Mouse (Mus musculus): ENCODE data around the gene Nasp. TPM values are rescaled to one million over a fixed set of nuclear protein-coding genes. Genes with fewer than 3 reads are reported as not detected.
A peak's percentile ranks its signal among the peaks of the same experiment; 100 is the strongest.

The Nasp gene
- polyA plus RNA-seq, 1 experiment = 595 TPM

DNA sequence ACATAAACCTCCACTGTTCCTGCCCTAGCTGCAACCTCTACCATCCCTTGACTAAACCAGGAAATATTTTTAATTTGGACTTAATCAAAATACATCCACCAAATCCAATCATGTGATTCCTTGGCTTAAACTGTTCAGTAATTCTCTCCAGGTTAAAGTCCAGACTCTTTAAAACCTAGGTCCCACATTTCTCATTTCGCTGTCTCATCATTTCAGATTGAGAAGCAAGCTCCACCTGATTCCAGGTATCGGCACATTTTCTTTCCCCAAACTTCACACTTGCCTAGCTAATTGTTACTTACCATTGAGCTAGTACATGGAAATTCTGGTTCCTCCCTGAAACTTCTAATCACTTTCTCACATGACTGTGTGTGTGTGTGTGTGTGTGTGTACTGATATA is 21.7 kb upstream of the Nasp start:
- H3K4me1 ChIP-seq (ENCODE audit: control insufficient read depth, insufficient read depth, low read length) = no peaks in the 10 kb centered on the region
- H3K4me3 ChIP-seq (ENCODE audit: low read depth, low read length) = no peak overlapping the region
- no peak overlapping the region for H3K27ac ChIP-seq (ENCODE audit: insufficient read depth, low read length)
- no peaks in the 10 kb centered on the region for H3K27me3 ChIP-seq (ENCODE audit: control insufficient read depth, insufficient read depth, low read length, poor library complexity, severe bottlenecking)
- no peak for TF ChIP-seq EP300 (IDR thresholded peaks at IDR 0.05; ENCODE audit: insufficient read depth, low read depth, low read length)
- H3K36me3 ChIP-seq (ENCODE audit: control insufficient read depth, insufficient read depth, low read length, poor library complexity, severe bottlenecking) = peaks cover 30% of the 10 kb centered on the region
- H3K9me3 ChIP-seq (replicated peaks; ENCODE audit: control insufficient read depth, insufficient read depth, low read length, poor library complexity, severe bottlenecking) = no peaks in the 10 kb centered on the region
- peak overlapping the region; percentile 86 for H3K9ac ChIP-seq (ENCODE audit: low read depth, poor library complexity, severe bottlenecking)

GRCm38 (mm10) chr4:116645624-116646023 is 17.9 kb upstream of the Nasp start:
- Histone ChIP-seq H3K4me1 (ENCODE audit: control insufficient read depth, insufficient read depth, low read length) (no peaks in the 10 kb centered on the region), H3K36me3 (ENCODE audit: control insufficient read depth, insufficient read depth, low read length, poor library complexity, severe bottlenecking) (peaks cover 48% of the 10 kb centered on the region), H3K27ac (ENCODE audit: insufficient read depth, low read length) (no peak overlapping the region), H3K4me3 (ENCODE audit: low read depth, low read length) (no peak overlapping the region), H3K27me3 (ENCODE audit: control insufficient read depth, insufficient read depth, low read length, poor library complexity, severe bottlenecking) (no peaks in the 10 kb centered on the region), H3K9me3 (replicated peaks; ENCODE audit: control insufficient read depth, insufficient read depth, low read length, poor library complexity, severe bottlenecking) (no peaks in the 10 kb centered on the region), H3K9ac (ENCODE audit: low read depth, poor library complexity, severe bottlenecking) (no peak overlapping the region)
- no peak for TF ChIP-seq POLR2A (IDR thresholded peaks at IDR 0.05; ENCODE audit: insufficient read depth, low read length)
- TF ChIP-seq EP300 (IDR thresholded peaks at IDR 0.05; ENCODE audit: insufficient read depth, low read depth, low read length) = no peak
- no peak for TF ChIP-seq CTCF (IDR thresholded peaks at IDR 0.05; ENCODE audit: low read depth, low read length)

GRCm38 (mm10) chr4:116644326-116644725 is 16.6 kb upstream of the Nasp start:
- H3K27me3 ChIP-seq (ENCODE audit: control insufficient read depth, insufficient read depth, low read length, poor library complexity, severe bottlenecking) = no peaks in the 10 kb centered on the region
- TF ChIP-seq POLR2A (IDR thresholded peaks at IDR 0.05; ENCODE audit: insufficient read depth, low read length) (no peak), CTCF (IDR thresholded peaks at IDR 0.05; ENCODE audit: low read depth, low read length) (peak; percentile 58), EP300 (IDR thresholded peaks at IDR 0.05; ENCODE audit: insufficient read depth, low read depth, low read length) (no peak)
- H3K4me1 ChIP-seq (ENCODE audit: control insufficient read depth, insufficient read depth, low read length) = no peaks in the 10 kb centered on the region
- no peak overlapping the region for H3K4me3 ChIP-seq (ENCODE audit: low read depth, low read length)
- no peaks in the 10 kb centered on the region for H3K9me3 ChIP-seq (replicated peaks; ENCODE audit: control insufficient read depth, insufficient read depth, low read length, poor library complexity, severe bottlenecking)
- H3K27ac ChIP-seq (ENCODE audit: insufficient read depth, low read length) = no peak overlapping the region
- no peak overlapping the region for H3K9ac ChIP-seq (ENCODE audit: low read depth, poor library complexity, severe bottlenecking)
- peaks cover 55% of the 10 kb centered on the region for H3K36me3 ChIP-seq (ENCODE audit: control insufficient read depth, insufficient read depth, low read length, poor library complexity, severe bottlenecking)

DNA sequence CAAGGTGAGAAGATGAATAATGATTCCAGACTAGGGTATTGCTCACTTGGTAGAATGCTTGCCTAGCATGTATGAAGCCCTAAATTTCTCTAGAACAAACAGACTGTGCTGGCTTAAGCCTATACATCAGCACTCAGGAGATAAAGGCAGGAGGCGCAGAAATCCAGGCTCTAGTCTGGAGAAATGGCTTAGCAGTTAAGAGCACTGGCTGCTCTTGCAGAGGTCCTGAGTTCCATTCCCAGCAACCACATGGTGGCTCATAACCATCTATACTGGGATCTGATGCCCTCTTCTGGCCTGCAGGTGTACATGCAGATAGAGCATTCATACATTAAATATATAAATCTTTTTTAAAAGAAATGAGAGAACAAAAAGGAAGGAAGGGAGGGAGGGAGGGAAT is 14.3 kb upstream of the Nasp start:
- Histone ChIP-seq H3K27me3 (ENCODE audit: control insufficient read depth, insufficient read depth, low read length, poor library complexity, severe bottlenecking) (no peaks in the 10 kb centered on the region), H3K36me3 (ENCODE audit: control insufficient read depth, insufficient read depth, low read length, poor library complexity, severe bottlenecking) (peaks cover 56% of the 10 kb centered on the region), H3K9ac (ENCODE audit: low read depth, poor library complexity, severe bottlenecking) (no peak overlapping the region), H3K9me3 (replicated peaks; ENCODE audit: control insufficient read depth, insufficient read depth, low read length, poor library complexity, severe bottlenecking) (no peaks in the 10 kb centered on the region), H3K4me3 (ENCODE audit: low read depth, low read length) (no peak overlapping the region), H3K27ac (ENCODE audit: insufficient read depth, low read length) (no peak overlapping the region), H3K4me1 (ENCODE audit: control insufficient read depth, insufficient read depth, low read length) (no peaks in the 10 kb centered on the region)
- TF ChIP-seq EP300 (IDR thresholded peaks at IDR 0.05; ENCODE audit: insufficient read depth, low read depth, low read length) = no peak
- no peak for TF ChIP-seq POLR2A (IDR thresholded peaks at IDR 0.05; ENCODE audit: insufficient read depth, low read length)
- no peak for TF ChIP-seq CTCF (IDR thresholded peaks at IDR 0.05; ENCODE audit: low read depth, low read length)

DNA sequence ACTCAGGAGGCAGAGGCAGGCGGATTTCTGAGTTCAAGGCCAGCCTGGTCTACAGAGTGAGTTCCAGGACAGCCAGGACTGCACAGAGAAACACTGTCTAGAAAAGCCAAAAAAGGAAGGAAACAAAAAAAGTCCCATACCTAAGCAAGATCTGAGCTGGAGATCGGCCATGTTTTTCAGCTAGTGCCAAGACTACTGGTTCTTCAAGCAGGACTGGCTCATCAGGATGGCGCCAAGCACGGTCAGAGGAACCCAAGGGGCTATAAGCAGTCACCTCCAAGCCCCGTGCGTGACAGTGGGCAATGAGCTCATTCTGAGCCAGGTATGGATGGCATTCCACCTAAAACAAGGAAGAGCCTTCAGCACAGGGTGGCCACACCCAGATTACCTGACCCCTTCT is 11.1 kb upstream of the Nasp start:
- H3K27me3 ChIP-seq (ENCODE audit: control insufficient read depth, insufficient read depth, low read length, poor library complexity, severe bottlenecking) = no peaks in the 10 kb centered on the region
- no peak overlapping the region for H3K9ac ChIP-seq (ENCODE audit: low read depth, poor library complexity, severe bottlenecking)
- TF ChIP-seq EP300 (IDR thresholded peaks at IDR 0.05; ENCODE audit: insufficient read depth, low read depth, low read length) (no peak), POLR2A (IDR thresholded peaks at IDR 0.05; ENCODE audit: insufficient read depth, low read length) (no peak), CTCF (IDR thresholded peaks at IDR 0.05; ENCODE audit: low read depth, low read length) (no peak)
- peaks cover 64% of the 10 kb centered on the region for H3K36me3 ChIP-seq (ENCODE audit: control insufficient read depth, insufficient read depth, low read length, poor library complexity, severe bottlenecking)
- no peaks in the 10 kb centered on the region for H3K4me1 ChIP-seq (ENCODE audit: control insufficient read depth, insufficient read depth, low read length)
- H3K4me3 ChIP-seq (ENCODE audit: low read depth, low read length) = no peak overlapping the region
- no peak overlapping the region for H3K27ac ChIP-seq (ENCODE audit: insufficient read depth, low read length)
- no peaks in the 10 kb centered on the region for H3K9me3 ChIP-seq (replicated peaks; ENCODE audit: control insufficient read depth, insufficient read depth, low read length, poor library complexity, severe bottlenecking)

DNA sequence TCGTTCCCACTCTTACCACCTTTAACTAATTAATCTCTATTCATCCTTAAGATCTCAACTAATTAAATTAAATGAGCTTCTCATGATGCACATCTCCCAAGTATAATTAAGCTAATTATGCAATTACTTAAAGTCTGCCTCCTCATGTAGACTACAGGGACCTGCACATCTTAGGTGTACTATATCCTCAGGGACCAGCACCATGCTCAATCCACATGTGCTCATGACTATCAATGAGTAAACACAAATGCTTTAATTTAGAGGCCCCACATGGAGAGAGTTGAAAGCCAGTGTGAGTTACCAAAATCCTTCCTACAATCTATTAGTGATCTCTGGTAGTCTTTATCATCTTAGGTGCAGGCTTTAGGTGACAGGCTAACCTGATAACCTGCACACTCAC is 7.5 kb upstream of the Nasp start:
- Histone ChIP-seq H3K36me3 (ENCODE audit: control insufficient read depth, insufficient read depth, low read length, poor library complexity, severe bottlenecking) (peaks cover 42% of the 10 kb centered on the region), H3K27ac (ENCODE audit: insufficient read depth, low read length) (no peak overlapping the region), H3K9me3 (replicated peaks; ENCODE audit: control insufficient read depth, insufficient read depth, low read length, poor library complexity, severe bottlenecking) (no peaks in the 10 kb centered on the region), H3K4me1 (ENCODE audit: control insufficient read depth, insufficient read depth, low read length) (no peaks in the 10 kb centered on the region), H3K4me3 (ENCODE audit: low read depth, low read length) (no peak overlapping the region), H3K9ac (ENCODE audit: low read depth, poor library complexity, severe bottlenecking) (no peak overlapping the region), H3K27me3 (ENCODE audit: control insufficient read depth, insufficient read depth, low read length, poor library complexity, severe bottlenecking) (no peaks in the 10 kb centered on the region)
- TF ChIP-seq EP300 (IDR thresholded peaks at IDR 0.05; ENCODE audit: insufficient read depth, low read depth, low read length) (no peak), CTCF (IDR thresholded peaks at IDR 0.05; ENCODE audit: low read depth, low read length) (no peak), POLR2A (IDR thresholded peaks at IDR 0.05; ENCODE audit: insufficient read depth, low read length) (no peak)
